8 mouse cellular contexts compared by ENCODE assay signal in the genomic region with DNA sequence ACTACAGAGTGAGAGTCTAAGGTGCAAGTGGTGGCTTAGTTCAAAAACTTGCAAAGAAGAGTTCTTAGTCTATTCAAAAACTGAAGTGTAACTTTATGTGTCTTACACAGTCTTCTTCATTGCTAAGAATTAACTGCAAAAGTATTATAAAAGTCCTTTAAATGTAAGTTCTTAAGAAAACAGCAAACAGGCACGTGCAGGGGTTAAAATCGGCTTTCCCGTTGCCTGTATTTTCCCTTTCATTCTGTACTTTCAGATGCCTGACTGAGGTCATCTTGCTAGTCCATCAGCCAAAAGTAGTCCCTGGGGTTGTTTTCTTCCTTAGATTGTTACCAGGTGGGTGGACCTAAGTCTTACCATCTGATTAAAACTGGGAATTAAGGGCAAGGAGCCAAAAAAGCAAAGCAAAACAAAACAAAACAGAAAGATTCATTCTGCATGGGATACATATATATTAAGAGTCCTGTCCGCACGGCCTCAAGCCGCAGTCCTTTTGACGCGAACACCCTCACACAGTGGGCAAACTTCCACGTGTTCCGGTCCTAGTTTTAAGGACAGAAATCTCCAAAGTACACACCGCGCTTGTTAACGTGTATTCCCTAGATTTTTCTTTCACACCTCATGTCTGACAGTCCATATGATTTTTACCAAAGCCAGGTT. TPM values are rescaled to one million over a fixed set of nuclear protein-coding genes. Genes with fewer than 3 reads are reported as not detected.
A peak's percentile ranks its signal among the peaks of the same experiment; 100 is the strongest.
DNase-seq lines count a peak whose midpoint lies in the region; ATAC-seq and TF ChIP-seq lines count a peak whose summit lies in the region.

No protein-coding gene starts in this region.

- no peak for ATAC-seq in embryonic facial prominence, embryonic 13.5 days (ENCODE audit: insufficient number of reproducible peaks, insufficient read depth, low FRiP score, low TSS enrichment, low read depth)
- ATAC-seq in hindbrain, embryonic 11.5 days (ENCODE audit: low FRiP score) = peak; percentile 34; the same call in 1 of the 2 replicates
- no peak for ATAC-seq in liver, embryonic 16.5 days (ENCODE audit: low read depth)
- ATAC-seq in stomach, embryonic 15.5 days (ENCODE audit: insufficient read depth, low FRiP score, low read depth) = no peak

- H3K9ac ChIP-seq in embryonic facial prominence, embryonic 13.5 days = peak overlapping the region; percentile 90
- no peak overlapping the region for H3K9ac ChIP-seq in hindbrain, embryonic 11.5 days (ENCODE audit: low read depth, low read length)
- H3K9ac ChIP-seq in liver, embryonic 16.5 days (ENCODE audit: low read depth, low read length) = no peak overlapping the region; the same call in 1 of the 2 replicates
- H3K9ac ChIP-seq in stomach, embryonic 15.5 days = no peak overlapping the region

- peaks cover 19% of the 10 kb centered on the region for H3K4me1 ChIP-seq in embryonic facial prominence, embryonic 13.5 days
- no peaks in the 10 kb centered on the region; the same call in 1 of the 2 replicates for H3K4me1 ChIP-seq in hindbrain, embryonic 11.5 days (replicated peaks; ENCODE audit: control insufficient read depth, insufficient read depth, low read length)
- no peaks in the 10 kb centered on the region; the same call in 1 of the 2 replicates for H3K4me1 ChIP-seq in liver, embryonic 16.5 days (ENCODE audit: control insufficient read depth, low read depth, low read length)
- H3K4me1 ChIP-seq in stomach, embryonic 15.5 days = peaks cover 4% of the 10 kb centered on the region; the same call in 1 of the 2 replicates

- H3K9me3 ChIP-seq in embryonic facial prominence, embryonic 13.5 days = no peaks in the 10 kb centered on the region
- H3K9me3 ChIP-seq in hindbrain, embryonic 11.5 days (ENCODE audit: control insufficient read depth, low read length) = no peaks in the 10 kb centered on the region
- no peaks in the 10 kb centered on the region for H3K9me3 ChIP-seq in liver, embryonic 16.5 days (replicated peaks; ENCODE audit: control insufficient read depth, low read length)
- H3K9me3 ChIP-seq in stomach, embryonic 15.5 days = no peaks in the 10 kb centered on the region

- 28% methylated on average over 13 of the region's 13 CpGs for WGBS in embryonic facial prominence, embryonic 13.5 days
- whole genome bisulfite sequencing in hindbrain, embryonic 11.5 days = 65% methylated on average over 13 of the region's 13 CpGs
- 58% methylated on average over 13 of the region's 13 CpGs for WGBS in liver, embryonic 16.5 days (ENCODE audit: insufficient replicate concordance)
- WGBS in stomach, embryonic 15.5 days = 61% methylated on average over 13 of the region's 13 CpGs

- intact Hi-C loops in left cerebral cortex, adult 2 months (cut with DNase I) = loop anchor here (2.0 kb wide), 1 partner anchor 28 kb away; the partner anchor contains the start of gene Hibch

- peak overlapping the region; percentile 99 for H3K27ac ChIP-seq in left cerebral cortex, adult 2 months
- no peak overlapping the region for H3K27ac ChIP-seq in embryonic facial prominence, embryonic 13.5 days
- no peak overlapping the region for H3K27ac ChIP-seq in hindbrain, embryonic 11.5 days (ENCODE audit: low read depth, low read length)
- H3K27ac ChIP-seq in liver, embryonic 16.5 days (ENCODE audit: low read length) = no peak overlapping the region
- no peak overlapping the region for H3K27ac ChIP-seq in stomach, embryonic 15.5 days

- H3K27me3 ChIP-seq in embryonic facial prominence, embryonic 13.5 days = no peaks in the 10 kb centered on the region
- no peaks in the 10 kb centered on the region for H3K27me3 ChIP-seq in hindbrain, embryonic 11.5 days (ENCODE audit: control insufficient read depth, insufficient read depth, low read length)
- no peaks in the 10 kb centered on the region for H3K27me3 ChIP-seq in liver, embryonic 16.5 days (ENCODE audit: control insufficient read depth, insufficient read depth, low read depth, low read length)
- no peaks in the 10 kb centered on the region for H3K27me3 ChIP-seq in stomach, embryonic 15.5 days (replicated peaks)

- H3K4me2 ChIP-seq in embryonic facial prominence, embryonic 13.5 days = peak overlapping the region; percentile 85
- H3K4me2 ChIP-seq in hindbrain, embryonic 11.5 days (replicated peaks; ENCODE audit: low read depth, low read length) = peak overlapping the region; percentile 95; the same call in 1 of the 2 replicates
- peak overlapping the region; percentile 72 for H3K4me2 ChIP-seq in liver, embryonic 16.5 days (ENCODE audit: low read depth, low read length)
- peak overlapping the region; percentile 79 for H3K4me2 ChIP-seq in stomach, embryonic 15.5 days

- peak overlapping the region; percentile 95 for H3K4me3 ChIP-seq in left cerebral cortex, adult 2 months
- H3K4me3 ChIP-seq in embryonic facial prominence, embryonic 13.5 days = peak overlapping the region; percentile 75
- H3K4me3 ChIP-seq in hindbrain, embryonic 11.5 days (ENCODE audit: low read depth, low read length) = peak overlapping the region; percentile 63; the same call in 1 of the 2 replicates
- H3K4me3 ChIP-seq in liver, embryonic 16.5 days (ENCODE audit: low read depth, low read length) = peak overlapping the region; percentile 70
- peak overlapping the region; percentile 64 for H3K4me3 ChIP-seq in stomach, embryonic 15.5 days (replicated peaks)

- no peak for TF ChIP-seq CTCF in left cerebral cortex, adult 2 months (IDR thresholded peaks at IDR 0.05)

- no peak for DNase-seq in left cerebral cortex, adult 2 months (ENCODE audit: extremely low spot score in 1 of 2, low spot score in 2 of 2)
- no peak for DNase-seq in left cerebral cortex, adult 18-20 months (ENCODE audit: low spot score in 2 of 2)
- peak; percentile 10 for DNase-seq in hindbrain, embryonic 11.5 days (ENCODE audit: low spot score)
- DNase-seq in urinary bladder, adult 2 months (ENCODE audit: low spot score) = no peak
- no peak for DNase-seq in ovary, postnatal 36 days (ENCODE audit: low spot score)

- no peaks in the 10 kb centered on the region; the same call in 1 of the 2 replicates for H3K36me3 ChIP-seq in embryonic facial prominence, embryonic 13.5 days
- H3K36me3 ChIP-seq in hindbrain, embryonic 11.5 days (ENCODE audit: control insufficient read depth, insufficient read depth, low read length) = no peaks in the 10 kb centered on the region
- no peaks in the 10 kb centered on the region for H3K36me3 ChIP-seq in liver, embryonic 16.5 days (ENCODE audit: control insufficient read depth, insufficient read depth)
- H3K36me3 ChIP-seq in stomach, embryonic 15.5 days = no peaks in the 10 kb centered on the region

RNA-seq across cellular contexts. Expression of gene Inpp1, which starts 1.1 kb away (rescaled TPM):
- total RNA-seq in left cerebral cortex, adult 2 months (2021) = 10 to 100 TPM; 35.3 to 36.2 TPM
- 10 to 100 TPM; 38.1 to 43.3 TPM for total RNA-seq in left cerebral cortex, adult 18-20 months (2021)
- 16.4 and 21.3 TPM in 2 replicates for polyA plus RNA-seq in embryonic facial prominence, embryonic 13.5 days (2015; fragmentation: Nextera tagmentation; extraction: Ambion mirVana)
- 12.4 and 12.9 TPM in 2 replicates for polyA plus RNA-seq in hindbrain, embryonic 11.5 days (2014; fragmentation: Nextera tagmentation; extraction: Ambion mirVana)
- polyA plus RNA-seq in liver, embryonic 16.5 days (2015; fragmentation: Nextera tagmentation; extraction: Ambion mirVana) = 5.3 and 5.6 TPM in 2 replicates
- polyA plus RNA-seq in stomach, embryonic 15.5 days (2015; fragmentation: Nextera tagmentation; extraction: Ambion mirVana) = 15.9 and 19.8 TPM in 2 replicates
- 11.6 and 12.8 TPM in 2 replicates for polyA plus RNA-seq in urinary bladder, adult 2 months (2012; rRNA removed)

RNA-seq across cellular contexts. Expression of gene Hibch, which starts 28.4 kb away (rescaled TPM):
- total RNA-seq in left cerebral cortex, adult 2 months (2021) = 10 to 100 TPM; 13.2 to 15.4 TPM
- total RNA-seq in left cerebral cortex, adult 18-20 months (2021) = 10 to 100 TPM; 12.3 to 15.3 TPM
- polyA plus RNA-seq in embryonic facial prominence, embryonic 13.5 days (2015; fragmentation: Nextera tagmentation; extraction: Ambion mirVana) = 24.0 TPM in 2 replicates
- 31.0 and 32.7 TPM in 2 replicates for polyA plus RNA-seq in hindbrain, embryonic 11.5 days (2014; fragmentation: Nextera tagmentation; extraction: Ambion mirVana)
- polyA plus RNA-seq in liver, embryonic 16.5 days (2015; fragmentation: Nextera tagmentation; extraction: Ambion mirVana) = 14.8 and 16.7 TPM in 2 replicates
- 22.3 and 25.2 TPM in 2 replicates for polyA plus RNA-seq in stomach, embryonic 15.5 days (2015; fragmentation: Nextera tagmentation; extraction: Ambion mirVana)
- 23.4 and 28.6 TPM in 2 replicates for polyA plus RNA-seq in urinary bladder, adult 2 months (2012; rRNA removed)
